Mouse (Mus musculus) kidney, embryonic 14.5 days (tissue): ENCODE results near the gene Prtn3. TPM values are rescaled to one million over a fixed set of nuclear protein-coding genes. Genes with fewer than 3 reads are reported as not detected.
A peak's percentile ranks its signal among the peaks of the same experiment; 100 is the strongest.

ENCODE experiments used
- ATAC-seq: fragments of 200-750 bp; cut with Nextera tagmentation; 2 replicates; pipeline ENCODE4 v1.8.0; 2017; ENCODE audit warnings: moderate number of reproducible peaks, mild to moderate bottlenecking, moderate TSS enrichment, moderate library complexity; ENCODE audit not compliant: low FRiP score, low TSS enrichment
- H3K27ac ChIP-seq: fragments of 300-500 bp; sonication (generic); 2 replicates; pipeline ENCODE4 v1.5.1; 2014; ENCODE audit warnings: low read depth, mild to moderate bottlenecking, low read length, moderate library complexity, mixed read lengths
- H3K27me3 ChIP-seq: fragments of 300-500 bp; sonication (generic); 2 replicates; pipeline ENCODE4 v1.6.1; 2014; ENCODE audit warnings: mild to moderate bottlenecking, low read length; ENCODE audit not compliant: control insufficient read depth, insufficient read depth
- H3K36me3 ChIP-seq: fragments of 300-500 bp; sonication (generic); 2 replicates; pipeline ENCODE4 v1.6.1; 2014; ENCODE audit warnings: low read length, mixed read lengths; ENCODE audit not compliant: control insufficient read depth, insufficient read depth
- H3K4me1 ChIP-seq: fragments of 300-500 bp; sonication (generic); 2 replicates; pipeline ENCODE4 v1.6.1; 2014; ENCODE audit warnings: low read length, mixed read lengths; ENCODE audit not compliant: control insufficient read depth, insufficient read depth
- H3K4me2 ChIP-seq: fragments of 300-500 bp; sonication (generic); replicated peaks from 2 replicates; pipeline ENCODE4 v1.6.1; 2014; ENCODE audit warnings: low read depth, mild to moderate bottlenecking, low read length
- H3K4me3 ChIP-seq: fragments of 300-500 bp; sonication (generic); 2 replicates; pipeline ENCODE4 v1.5.1; 2014; ENCODE audit warnings: mild to moderate bottlenecking, low read length
- H3K9ac ChIP-seq: fragments of 300-500 bp; sonication (generic); 2 replicates; pipeline ENCODE4 v1.6.1; 2014; ENCODE audit warnings: low read depth, mild to moderate bottlenecking, low read length, moderate library complexity
- H3K9me3 ChIP-seq: fragments of 300-500 bp; sonication (generic); 2 replicates; pipeline ENCODE4 v1.6.1; 2016; ENCODE audit warnings: low read length; ENCODE audit not compliant: control insufficient read depth
- WGBS: fragments of 180-500 bp; shearing (Covaris S2); extraction: QIAGEN DNeasy Blood & Tissue Kit; methylation state at CpG from one replicate; pipeline ENCODE4 v1.1.7; 2014; 5-methylcytosine and 5-hydroxymethylcytosine counted together
- microRNA-seq: library from miRNA; unstranded; fragments of <30 nt; microRNA quantifications from one replicate; pipeline ENCODE4, GENCODE M21; 2016
- polyA plus RNA-seq: library from polyadenylated mRNA; unstranded; fragments of >200 nt; fragmentation: Nextera tagmentation; extraction: Ambion mirVana; gene quantifications from 2 replicates; pipeline ENCODE4 v1.2.1, GENCODE M21; 2014

Prtn3 gene
- polyA plus RNA-seq, 1 experiment from 2014 or later = 9.6 TPM

DNA sequence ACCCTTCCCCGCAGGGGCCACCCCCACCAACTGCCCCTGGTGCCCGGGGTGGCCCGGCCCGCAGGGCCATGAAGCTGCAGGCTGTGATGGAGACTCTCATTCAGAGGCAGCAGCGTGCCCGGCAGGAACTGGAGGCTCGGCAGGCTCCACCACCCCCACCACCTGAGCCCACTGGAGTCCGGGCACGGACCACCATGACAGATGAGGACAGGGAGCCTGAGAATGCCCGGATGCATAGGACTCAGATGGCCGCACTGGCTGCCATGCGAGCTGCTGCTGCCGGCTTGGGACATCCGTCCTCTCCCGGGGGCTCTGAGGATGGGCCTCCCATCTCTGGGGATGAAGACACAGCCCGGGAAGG lies 56.5 kb downstream of the Prtn3 start:
- peaks cover 60% of the 10 kb centered on the region for H3K4me1 ChIP-seq
- H3K27ac ChIP-seq = no peak overlapping the region
- no peaks in the 10 kb centered on the region for H3K27me3 ChIP-seq
- H3K9me3 ChIP-seq = no peaks in the 10 kb centered on the region
- H3K4me2 ChIP-seq = no peak overlapping the region
- no peak overlapping the region for H3K9ac ChIP-seq
- no peak overlapping the region for H3K4me3 ChIP-seq
- WGBS = 91% methylated on average over 16 of the region's 16 CpGs
- H3K36me3 ChIP-seq = peaks cover 31% of the 10 kb centered on the region
- no peak for ATAC-seq

DNA sequence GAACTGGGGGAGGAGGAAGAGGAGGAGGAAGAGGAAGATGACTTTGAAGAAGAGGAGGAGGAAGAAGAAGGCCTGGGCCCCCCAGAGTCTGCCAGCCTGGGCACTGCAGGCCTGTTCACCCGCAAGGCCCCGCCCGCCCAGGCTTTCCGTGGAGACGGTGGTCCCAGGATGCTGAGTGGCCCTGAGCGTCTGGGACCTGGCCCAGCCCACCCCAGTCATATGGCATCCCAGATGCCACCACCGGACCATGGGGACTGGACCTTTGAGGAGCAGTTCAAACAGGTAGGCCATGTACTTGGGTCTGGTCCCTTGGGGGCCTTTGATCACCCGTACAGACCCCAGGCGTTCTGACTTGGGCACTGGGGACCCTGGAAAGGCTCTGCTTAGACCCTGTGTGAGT lies 57.5 kb downstream of the Prtn3 start:
- Histone ChIP-seq H3K4me3 (no peak overlapping the region), H3K4me1 (peaks cover 65% of the 10 kb centered on the region), H3K27ac (peak overlapping the region; percentile 53; the same call in 1 of the 2 replicates), H3K9me3 (no peaks in the 10 kb centered on the region), H3K9ac (no peak overlapping the region), H3K36me3 (peaks cover 31% of the 10 kb centered on the region), H3K4me2 (0 out of 2 replicates have a peak overlapping the region, but pooled peaks have one; percentile 8), H3K27me3 (no peaks in the 10 kb centered on the region)
- no peak for ATAC-seq
- 81% methylated on average over 9 of the region's 9 CpGs for WGBS

DNA sequence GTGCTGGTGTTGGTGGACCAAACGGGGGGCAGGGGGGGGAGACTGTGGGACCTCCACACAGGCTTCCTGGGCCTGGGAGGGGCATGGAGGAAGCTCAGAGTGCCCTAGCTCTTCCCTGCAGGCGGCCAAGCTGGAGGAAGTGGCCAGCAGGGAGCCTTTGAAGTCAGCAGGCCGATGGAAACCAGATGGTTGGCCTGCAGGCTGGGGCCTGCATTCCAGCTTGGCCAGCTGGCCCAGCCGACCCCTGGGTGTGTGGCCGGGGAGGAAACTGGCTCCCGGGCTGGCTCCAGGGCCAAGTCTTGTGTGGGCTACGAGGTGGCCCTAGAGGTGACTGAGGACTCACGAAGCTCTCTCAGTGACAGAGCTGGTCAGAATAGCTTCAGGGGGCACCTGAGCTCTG lies 58.5 kb downstream of the Prtn3 start:
- H3K36me3 ChIP-seq = peaks cover 41% of the 10 kb centered on the region
- no peak overlapping the region for H3K4me3 ChIP-seq
- H3K9ac ChIP-seq = peak overlapping the region; percentile 23; the same call in 1 of the 2 replicates
- H3K27ac ChIP-seq = peak overlapping the region; percentile 53
- 11% methylated on average over 8 of the region's 8 CpGs for WGBS
- H3K4me1 ChIP-seq = peaks cover 75% of the 10 kb centered on the region
- peak overlapping the region; percentile 30 for H3K4me2 ChIP-seq
- ATAC-seq = peak; percentile 44
- H3K9me3 ChIP-seq = no peaks in the 10 kb centered on the region
- H3K27me3 ChIP-seq = no peaks in the 10 kb centered on the region

Small RNA genes lying within 50 kb of the gene (microRNA-seq; reads per million reads assigned to microRNA genes)
- gene Mir6910 = not detected

Other genes starting within 250 kb of the Prtn3 start
- gene Shc2, start 236.6 kb upstream of the Prtn3 start, polyA plus RNA-seq = 6.9 and 8.5 TPM in 2 replicates
- gene Odf3l2, start 228.7 kb upstream of the Prtn3 start, polyA plus RNA-seq = not detected in 2 replicates
- 2.6 and 3.6 TPM in 2 replicates for gene Madcam1, start 209.9 kb upstream of the Prtn3 start, polyA plus RNA-seq
- gene Tpgs1, start 205.1 kb upstream of the Prtn3 start, polyA plus RNA-seq = 85.7 and 90.9 TPM in 2 replicates
- gene Cdc34, start 192.3 kb upstream of the Prtn3 start, polyA plus RNA-seq = 105 and 108 TPM in 2 replicates
- 0.54 and 0.61 TPM in 2 replicates for gene Gzmm, start 185.5 kb upstream of the Prtn3 start, polyA plus RNA-seq
- gene Bsg, start 170.0 kb upstream of the Prtn3 start, polyA plus RNA-seq = 847 and 943 TPM in 2 replicates
- gene Hcn2, start 157.8 kb upstream of the Prtn3 start, polyA plus RNA-seq = 0.11 and 0.14 TPM in 2 replicates
- 33.2 and 38.9 TPM in 2 replicates for gene Polrmt, start 127.9 kb upstream of the Prtn3 start, polyA plus RNA-seq
- gene Fgf22, start 119.4 kb upstream of the Prtn3 start, polyA plus RNA-seq = 0.11 and 0.61 TPM in 2 replicates
- 95.9 and 104 TPM in 2 replicates for gene Rnf126, start 107.5 kb upstream of the Prtn3 start, polyA plus RNA-seq
- 4.9 and 8.2 TPM in 2 replicates for gene Fstl3, start 97.2 kb upstream of the Prtn3 start, polyA plus RNA-seq
- gene Prss57, start 83.5 kb upstream of the Prtn3 start, polyA plus RNA-seq = not detected in 2 replicates
- gene Palm, start 80.9 kb upstream of the Prtn3 start, polyA plus RNA-seq = 101 and 136 TPM in 2 replicates
- gene Misp, start 53.5 kb upstream of the Prtn3 start, polyA plus RNA-seq = 4.1 and 9.0 TPM in 2 replicates
- gene Ptbp1, start 20.0 kb upstream of the Prtn3 start, polyA plus RNA-seq = 279 and 333 TPM in 2 replicates
- 58.8 and 59.7 TPM in 2 replicates for gene Plppr3, start 158 bp downstream of the Prtn3 start, polyA plus RNA-seq
- gene Elane, start 11.8 kb downstream of the Prtn3 start, polyA plus RNA-seq = not detected in 2 replicates
- gene Cfd, start 16.4 kb downstream of the Prtn3 start, polyA plus RNA-seq = not detected in 2 replicates
- gene Med16, start 34.4 kb downstream of the Prtn3 start, polyA plus RNA-seq = 48.0 and 61.2 TPM in 2 replicates
- 4.6 and 10.8 TPM in 2 replicates for gene Gm26602, start 36.4 kb downstream of the Prtn3 start, polyA plus RNA-seq
- gene Kiss1r, start 42.5 kb downstream of the Prtn3 start, polyA plus RNA-seq = 0.47 and 0.61 TPM in 2 replicates
- gene R3hdm4, start 46.7 kb downstream of the Prtn3 start, polyA plus RNA-seq = 102 and 137 TPM in 2 replicates
- gene Arid3a, start 52.6 kb downstream of the Prtn3 start, polyA plus RNA-seq = 12.0 and 12.3 TPM in 2 replicates
- 132 and 147 TPM in 2 replicates for gene Wdr18, start 85.7 kb downstream of the Prtn3 start, polyA plus RNA-seq
- gene Grin3b, start 96.2 kb downstream of the Prtn3 start, polyA plus RNA-seq = 0.19 and 0.29 TPM in 2 replicates
- 18.8 and 27.8 TPM in 2 replicates for gene Tmem259, start 109.9 kb downstream of the Prtn3 start, polyA plus RNA-seq
- gene Cnn2, start 114.1 kb downstream of the Prtn3 start, polyA plus RNA-seq = 186 and 220 TPM in 2 replicates
- 1.8 and 2.7 TPM in 2 replicates for gene Abca7, start 122.0 kb downstream of the Prtn3 start, polyA plus RNA-seq
- 4.8 and 7.7 TPM in 2 replicates for gene Arhgap45, start 142.2 kb downstream of the Prtn3 start, polyA plus RNA-seq
- gene Polr2e, start 165.3 kb downstream of the Prtn3 start, polyA plus RNA-seq = 276 and 310 TPM in 2 replicates
- gene Gpx4, start 172.7 kb downstream of the Prtn3 start, polyA plus RNA-seq = 552 and 641 TPM in 2 replicates
- gene Sbno2, start 231.1 kb downstream of the Prtn3 start, polyA plus RNA-seq = 10.6 and 14.8 TPM in 2 replicates
- 26.6 and 42.0 TPM in 2 replicates for gene Stk11, start 241.3 kb downstream of the Prtn3 start, polyA plus RNA-seq